Mouse (Mus musculus): ENCODE results near the gene Dennd1a.

DNA sequence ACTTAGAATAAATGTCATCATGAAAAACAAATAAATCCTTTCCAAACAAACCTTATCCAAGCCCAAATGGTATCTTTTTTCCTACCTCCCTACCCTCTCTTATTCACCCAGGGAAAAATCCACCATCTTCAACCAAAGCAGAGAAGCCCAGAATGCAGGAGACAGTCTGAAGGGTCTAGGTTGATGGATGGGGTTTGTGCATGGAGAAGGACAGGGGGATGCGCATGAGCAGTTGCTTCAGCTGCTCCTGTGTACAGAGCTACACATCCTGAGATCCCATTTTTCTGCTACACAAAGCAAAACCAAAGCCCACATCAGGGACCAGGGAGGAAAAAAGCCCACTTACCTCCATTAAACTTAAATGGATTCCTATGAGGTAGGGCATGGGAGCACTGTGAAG, 304.5 kb downstream of the Dennd1a start:
- TF ChIP-seq CTCF (IDR thresholded peaks at IDR 0.05; ENCODE audit: low read depth, low read length) (no peak), POLR2A (IDR thresholded peaks at IDR 0.05; ENCODE audit: extremely low read depth, insufficient read depth, low read length) (no peak)

Measured in liver, adult 2 months (tissue).